Mouse (Mus musculus) intestine, postnatal 0 days (tissue): ENCODE data around the gene Psap. TPM values are rescaled to one million over a fixed set of nuclear protein-coding genes. Genes with fewer than 3 reads are reported as not detected.
A peak's percentile ranks its signal among the peaks of the same experiment; 100 is the strongest.

Source experiments
- ATAC-seq: fragments of 200-750 bp; cut with Nextera tagmentation; 2 replicates; pipeline ENCODE4 v1.8.0; 2017; ENCODE audit warnings: mild to moderate bottlenecking, moderate TSS enrichment, moderate library complexity
- H3K27ac ChIP-seq: fragments of 300-500 bp; sonication (generic); 2 replicates; pipeline ENCODE4 v1.5.1; 2014; ENCODE audit warnings: mild to moderate bottlenecking, low read depth, low read length, moderate library complexity
- H3K27me3 ChIP-seq: fragments of 300-500 bp; sonication (generic); replicated peaks from 2 replicates; pipeline ENCODE4 v1.6.1; 2014; ENCODE audit warnings: low read length, mixed read lengths; ENCODE audit not compliant: control insufficient read depth, insufficient read depth
- H3K36me3 ChIP-seq: fragments of 300-500 bp; sonication (generic); 2 replicates; pipeline ENCODE4 v1.6.1; 2014; ENCODE audit warnings: mild to moderate bottlenecking, moderate library complexity; ENCODE audit not compliant: control insufficient read depth, insufficient read depth
- H3K4me1 ChIP-seq: fragments of 300-500 bp; sonication (generic); replicated peaks from 2 replicates; pipeline ENCODE4 v1.6.1; 2014; ENCODE audit warnings: antibody characterized with exemption, low read length, mixed read lengths; ENCODE audit not compliant: control insufficient read depth, insufficient read depth
- H3K4me2 ChIP-seq: fragments of 300-500 bp; sonication (generic); replicated peaks from 2 replicates; pipeline ENCODE4 v1.6.1; 2014; ENCODE audit warnings: low read depth, mild to moderate bottlenecking, moderate library complexity
- H3K4me3 ChIP-seq: fragments of 300-500 bp; sonication (generic); 2 replicates; pipeline ENCODE4 v1.5.1; 2014; ENCODE audit warnings: low read depth, low read length
- H3K9ac ChIP-seq: fragments of 300-500 bp; sonication (generic); 2 replicates; pipeline ENCODE4 v1.6.1; 2014; ENCODE audit warnings: mild to moderate bottlenecking, low read depth, low read length
- H3K9me3 ChIP-seq: fragments of 300-500 bp; sonication (generic); 2 replicates; pipeline ENCODE4 v1.6.1; 2016; ENCODE audit warnings: mixed run types; ENCODE audit not compliant: control insufficient read depth
- CTCF ChIP-seq: sonication (generic); IDR thresholded peaks from 2 replicates; pipeline ENCODE4 v1.5.1; 2016; ENCODE audit warnings: low read depth, mild to moderate bottlenecking, control low read depth, antibody characterized with exemption, moderate library complexity
- WGBS: fragments of 180-500 bp; shearing (Covaris S2); extraction: QIAGEN DNeasy Blood & Tissue Kit; methylation state at CpG from one replicate; pipeline ENCODE4 v1.1.7; 2014; 5-methylcytosine and 5-hydroxymethylcytosine counted together
- polyA plus RNA-seq: library from polyadenylated mRNA; unstranded; fragments of >200 nt; fragmentation: Nextera tagmentation; extraction: Ambion mirVana; gene quantifications from 2 replicates; pipeline ENCODE4 v1.2.1, GENCODE M21; 2015

The Psap gene
- polyA plus RNA-seq, 1 experiment from 2014 or later: 135 TPM

DNA sequence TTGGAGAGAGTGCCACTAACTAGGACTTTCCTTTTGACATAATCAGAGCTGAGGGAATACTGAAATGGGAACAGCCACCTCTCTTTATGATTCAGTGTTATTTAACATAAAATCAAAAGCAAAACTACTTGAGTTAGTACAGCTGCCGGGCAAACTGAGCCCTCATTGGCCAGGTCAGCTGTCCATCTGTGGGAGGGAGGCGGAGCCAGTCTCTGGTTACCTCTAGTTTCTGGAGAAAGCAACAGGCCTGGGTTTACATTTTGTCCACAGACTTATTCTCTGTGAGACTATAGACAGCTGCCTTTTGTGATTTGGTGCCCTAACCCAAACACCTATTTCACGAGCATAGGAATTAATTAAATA lies 73.4 kb downstream of the Psap start:
- no peaks in the 10 kb centered on the region for H3K27me3 ChIP-seq
- peak; percentile 52; the same call in 1 of the 2 replicates for ATAC-seq
- H3K4me2 ChIP-seq: peak overlapping the region; percentile 54
- 18% methylated on average over 3 of the region's 3 CpGs for WGBS
- H3K9ac ChIP-seq: no peak overlapping the region
- TF ChIP-seq CTCF: no peak
- H3K4me3 ChIP-seq: peak overlapping the region; percentile 16; the same call in 1 of the 2 replicates
- H3K9me3 ChIP-seq: no peaks in the 10 kb centered on the region
- H3K27ac ChIP-seq: peak overlapping the region; percentile 82
- peaks cover 22% of the 10 kb centered on the region for H3K4me1 ChIP-seq
- no peaks in the 10 kb centered on the region; the same call in 1 of the 2 replicates for H3K36me3 ChIP-seq

DNA sequence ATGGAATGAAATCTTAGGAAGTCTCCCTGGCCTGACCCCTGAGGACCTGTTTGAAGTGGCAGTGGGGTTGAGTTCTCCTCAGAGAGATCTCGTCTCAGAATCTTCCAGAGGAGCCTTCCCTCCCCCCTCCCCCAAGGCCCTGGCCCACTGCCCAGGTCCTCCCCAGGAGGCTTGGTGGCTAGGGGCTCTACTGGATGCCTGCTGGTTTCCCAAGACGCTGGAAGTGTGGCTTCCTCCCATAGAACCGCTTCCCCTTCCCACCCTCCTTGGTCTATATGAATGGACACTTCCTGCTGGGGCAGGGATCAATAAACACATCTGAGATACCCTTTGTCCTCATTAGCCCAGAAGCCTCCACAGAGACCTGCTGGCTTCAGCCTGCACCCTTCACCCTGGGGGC lies 73.8 kb downstream of the Psap start:
- no peak for TF ChIP-seq CTCF
- 13% methylated on average over 3 of the region's 3 CpGs for WGBS
- Histone ChIP-seq H3K4me2 (peak overlapping the region; percentile 54), H3K36me3 (no peaks in the 10 kb centered on the region; the same call in 1 of the 2 replicates), H3K4me1 (peaks cover 22% of the 10 kb centered on the region), H3K4me3 (no peak overlapping the region), H3K9ac (peak overlapping the region; percentile 5; the same call in 1 of the 2 replicates), H3K27ac (peak overlapping the region; percentile 82), H3K27me3 (no peaks in the 10 kb centered on the region), H3K9me3 (no peaks in the 10 kb centered on the region)
- ATAC-seq: peak; percentile 13; the same call in 1 of the 2 replicates

GRCm38 (mm10) chr10:60351761-60352455 lies 74.5 kb downstream of the Psap start:
- TF ChIP-seq CTCF: peak; percentile 50
- WGBS: 16% methylated on average over 7 of the region's 7 CpGs
- Histone ChIP-seq H3K36me3 (no peaks in the 10 kb centered on the region; the same call in 1 of the 2 replicates), H3K4me1 (peaks cover 22% of the 10 kb centered on the region), H3K27ac (peak overlapping the region; percentile 82), H3K9ac (no peak overlapping the region), H3K4me3 (no peak overlapping the region), H3K4me2 (peak overlapping the region; percentile 54), H3K27me3 (no peaks in the 10 kb centered on the region), H3K9me3 (no peaks in the 10 kb centered on the region)
- peak; percentile 66 for ATAC-seq

Other genes with a start within 250 kb of the Psap start
- 2.1 and 2.4 TPM in 2 replicates for gene Spock2, start 171.4 kb upstream of the Psap start, polyA plus RNA-seq
- 0.27 and 0.29 TPM in 2 replicates for gene Chst3, start 58.4 kb upstream of the Psap start, polyA plus RNA-seq
- gene Vsir, start 69.2 kb downstream of the Psap start, polyA plus RNA-seq: 9.7 and 11.5 TPM in 2 replicates
- 0.65 and 1.1 TPM in 2 replicates for gene Gm17455, start 122.1 kb downstream of the Psap start, polyA plus RNA-seq